Mouse (Mus musculus): ENCODE results near the gene Taf8. TPM values are rescaled to one million over a fixed set of nuclear protein-coding genes. Genes with fewer than 3 reads are reported as not detected.

Gene Taf8
- total RNA-seq, 2 experiments from 2014 or later, result 12.7 to 15.5 TPM

DNA sequence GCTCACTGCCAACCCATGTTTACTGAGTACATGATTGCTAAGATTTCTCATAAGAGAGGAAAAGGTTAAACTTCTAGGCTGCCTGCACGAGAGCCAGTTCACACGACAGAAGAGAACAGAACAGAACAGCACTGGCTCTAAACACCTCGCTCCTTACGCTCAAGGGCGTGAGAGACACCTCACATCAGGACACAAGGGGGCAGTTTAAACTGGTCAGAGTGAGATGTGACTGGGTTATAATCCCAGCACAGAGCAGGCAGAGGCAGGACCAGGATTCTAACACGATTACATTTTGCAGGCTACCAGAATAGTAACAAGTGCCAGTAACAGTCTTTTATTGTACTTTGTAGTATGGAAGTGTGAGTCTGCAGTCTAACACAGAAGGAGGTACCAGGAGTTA is 9.4 kb downstream of the Taf8 start:
- no peak for DNase-seq
- intact Hi-C loops (cut with DNase I), result no loop called here

DNA sequence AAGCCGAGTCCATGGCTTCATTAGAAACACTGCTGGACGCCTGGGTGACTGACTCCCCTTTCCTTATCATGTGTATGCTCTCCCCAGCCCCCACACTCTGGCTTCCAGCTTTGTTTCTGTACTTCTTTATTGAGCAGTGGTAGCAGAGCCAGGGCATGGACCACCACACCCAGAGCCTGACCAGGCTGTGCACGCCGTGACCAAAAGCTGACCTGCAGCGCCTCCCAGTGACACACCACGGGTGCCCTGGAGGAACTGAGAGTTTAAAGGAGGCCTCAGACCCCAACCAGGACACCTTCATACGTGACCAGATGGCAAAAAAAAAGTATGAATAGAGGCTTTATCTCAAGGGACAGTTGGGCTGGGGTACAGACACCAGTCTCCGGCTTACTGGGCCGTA is 11.3 kb downstream of the Taf8 start:
- intact Hi-C loops (cut with DNase I), result no loop called here
- DNase-seq, result no peak

DNA sequence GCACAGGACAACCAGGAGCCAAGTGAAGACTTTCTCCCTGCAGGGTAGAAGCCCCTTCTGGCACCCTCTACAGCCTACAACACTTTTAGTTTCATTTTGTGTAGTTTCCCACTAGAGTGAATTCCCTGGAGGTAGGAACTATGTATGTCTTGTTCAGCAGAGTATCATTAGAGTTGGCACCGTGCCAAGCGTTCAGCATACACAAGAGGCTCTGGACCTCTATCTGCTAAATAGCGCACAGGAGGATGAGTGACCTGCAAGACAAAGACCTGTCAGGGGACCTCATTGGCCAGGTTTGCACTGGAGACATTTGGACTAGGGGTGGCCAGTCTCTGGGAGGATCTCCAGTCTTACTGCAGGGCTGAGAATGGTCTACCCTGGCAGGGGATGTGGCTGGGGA is 16.3 kb downstream of the Taf8 start:
- DNase-seq, result no peak
- intact Hi-C loops (cut with DNase I), result no loop called here

- DNase-seq, result no peak
- intact Hi-C loops (cut with DNase I), result no loop called here
Observed at GRCm38 (mm10) chr17:47484993-47485392, 17.1 kb downstream of the Taf8 start.

DNA sequence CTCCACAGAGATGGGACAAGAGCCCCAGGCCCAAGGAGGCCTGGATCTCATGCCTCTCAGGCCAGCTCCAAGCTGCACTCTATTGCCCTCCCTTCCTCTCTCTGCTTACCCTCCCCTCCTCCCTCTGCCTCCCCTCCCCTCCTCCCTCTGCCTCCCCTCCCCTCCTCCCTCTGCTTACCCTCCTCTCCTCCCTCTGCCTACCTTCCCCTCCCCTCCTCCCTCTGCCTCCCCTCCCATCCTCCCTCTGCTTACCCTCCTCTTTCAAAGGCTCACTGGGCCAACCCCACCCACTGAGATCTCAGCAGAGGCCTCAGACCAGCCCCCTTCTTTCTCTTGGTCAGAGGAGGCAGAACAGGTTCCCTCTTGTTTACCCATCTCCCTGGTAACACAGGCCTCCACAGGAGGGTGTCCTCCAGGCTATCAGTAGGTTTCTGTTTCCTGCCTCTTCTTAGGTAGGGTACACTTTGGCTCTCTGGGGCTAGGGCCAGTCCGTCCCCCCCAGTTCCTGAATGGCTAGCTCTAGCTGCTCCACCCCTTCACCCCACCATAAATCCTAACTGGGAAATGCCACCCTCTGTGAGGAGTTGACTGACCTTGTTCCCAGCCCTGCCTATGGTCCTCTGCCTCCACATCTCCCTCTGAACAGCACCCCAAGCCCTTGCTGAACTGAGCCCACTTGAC is 17.7 kb downstream of the Taf8 start:
- intact Hi-C loops (cut with DNase I), result no loop called here
- DNase-seq, result no peak

GRCm38 (mm10) chr17:47482401-47482800 is 19.7 kb downstream of the Taf8 start:
- peak; percentile 75 for DNase-seq
- intact Hi-C loops (cut with DNase I), result no loop called here

DNA sequence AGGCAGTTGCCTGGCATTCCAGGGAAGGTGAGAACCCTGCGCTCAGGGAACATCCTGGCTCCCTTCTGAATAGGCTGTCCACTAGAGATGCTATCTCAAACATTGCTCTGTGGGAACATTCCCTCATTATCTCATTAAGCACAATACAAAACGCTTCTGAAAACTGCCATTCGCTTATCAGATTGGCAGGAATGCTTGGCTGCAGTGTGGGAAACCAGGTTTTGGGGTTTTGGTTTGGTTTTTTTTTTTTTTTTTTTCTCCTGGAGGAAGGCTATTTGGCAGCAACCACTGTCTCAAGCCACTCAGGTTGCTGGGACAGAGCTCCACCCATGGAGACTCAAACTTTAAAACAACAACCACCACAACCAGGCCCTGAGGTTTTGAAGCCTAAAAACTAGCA is 22.2 kb downstream of the Taf8 start:
- intact Hi-C loops (cut with DNase I), result no loop called here
- no peak for DNase-seq

DNA sequence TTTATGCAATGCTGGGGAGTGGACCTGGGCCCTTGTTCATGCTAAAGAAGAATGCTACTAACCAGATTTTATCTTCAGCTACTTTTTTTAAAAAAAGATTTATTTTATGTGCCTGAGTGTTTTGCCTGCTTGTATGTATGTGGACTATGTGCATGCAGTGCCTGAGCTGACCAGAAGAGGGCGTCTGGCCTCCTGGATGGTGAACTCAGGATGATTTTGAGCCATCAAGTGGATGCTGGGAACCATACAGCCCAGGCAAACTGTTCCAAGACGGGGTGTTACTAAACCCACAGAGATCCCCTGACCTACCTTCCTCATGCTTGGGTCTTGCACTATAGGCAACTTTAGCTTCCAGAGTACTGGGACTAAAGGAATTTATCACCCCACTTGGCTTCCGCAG is 26.4 kb downstream of the Taf8 start:
- no peak for DNase-seq

DNA sequence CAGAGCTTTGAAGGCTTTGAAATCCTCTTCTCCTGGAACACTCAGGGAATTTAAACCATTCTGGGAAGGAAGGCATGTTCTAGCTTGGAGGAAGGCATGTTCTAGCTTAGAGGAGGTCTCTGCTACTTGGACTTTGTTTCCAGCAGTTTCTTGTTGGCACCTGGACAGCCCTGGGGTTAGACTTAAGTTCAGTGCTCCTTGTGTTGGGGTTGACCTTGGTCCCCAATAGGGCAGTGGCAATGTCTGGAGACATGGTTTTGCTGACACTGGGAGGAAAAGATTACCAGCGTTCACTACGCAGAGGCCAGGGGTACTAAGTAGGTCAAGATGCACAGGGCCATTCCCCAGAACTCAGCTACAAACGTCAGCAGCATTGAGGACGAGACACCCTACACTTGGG is 26.9 kb downstream of the Taf8 start:
- intact Hi-C loops (cut with DNase I), result no loop called here
- no peak for DNase-seq

More for the DNA sequence above, 26.4 kb downstream of the Taf8 start:
- intact Hi-C loops (cut with DNase I), result no loop called here

- intact Hi-C loops (cut with DNase I), result no loop called here
Observed at GRCm38 (mm10) chr17:47474250-47474649, 27.8 kb downstream of the Taf8 start.

DNA sequence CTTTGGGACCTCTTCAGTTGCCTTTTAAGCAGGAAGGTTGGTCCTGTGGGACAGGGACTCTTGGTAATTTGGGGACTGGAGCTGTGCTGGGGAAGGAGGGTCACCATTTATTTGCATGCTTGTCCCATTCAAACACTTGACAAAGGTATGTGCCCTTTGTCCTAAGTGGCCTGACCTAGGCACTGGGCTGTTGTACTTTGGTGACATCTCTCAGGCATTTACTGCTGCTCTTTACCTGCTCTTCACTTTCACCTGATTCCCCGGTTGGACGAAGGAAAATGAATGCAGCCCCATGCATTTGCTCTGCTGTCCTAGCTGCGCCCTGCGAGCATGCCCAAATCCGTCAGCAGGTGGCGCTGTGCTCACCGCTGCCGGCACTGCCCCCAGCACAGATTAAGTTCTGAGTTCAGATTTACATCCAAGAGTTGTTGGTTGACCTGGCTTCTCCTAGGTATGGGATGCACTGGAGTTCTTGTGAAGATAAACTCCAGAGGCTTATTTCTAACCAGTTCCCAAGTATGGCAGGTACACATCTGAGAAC is 28.6 kb downstream of the Taf8 start:
- no peak for DNase-seq
- intact Hi-C loops (cut with DNase I), result no loop called here

More at GRCm38 (mm10) chr17:47474250-47474649, 27.8 kb downstream of the Taf8 start:
- no peak for DNase-seq

DNA sequence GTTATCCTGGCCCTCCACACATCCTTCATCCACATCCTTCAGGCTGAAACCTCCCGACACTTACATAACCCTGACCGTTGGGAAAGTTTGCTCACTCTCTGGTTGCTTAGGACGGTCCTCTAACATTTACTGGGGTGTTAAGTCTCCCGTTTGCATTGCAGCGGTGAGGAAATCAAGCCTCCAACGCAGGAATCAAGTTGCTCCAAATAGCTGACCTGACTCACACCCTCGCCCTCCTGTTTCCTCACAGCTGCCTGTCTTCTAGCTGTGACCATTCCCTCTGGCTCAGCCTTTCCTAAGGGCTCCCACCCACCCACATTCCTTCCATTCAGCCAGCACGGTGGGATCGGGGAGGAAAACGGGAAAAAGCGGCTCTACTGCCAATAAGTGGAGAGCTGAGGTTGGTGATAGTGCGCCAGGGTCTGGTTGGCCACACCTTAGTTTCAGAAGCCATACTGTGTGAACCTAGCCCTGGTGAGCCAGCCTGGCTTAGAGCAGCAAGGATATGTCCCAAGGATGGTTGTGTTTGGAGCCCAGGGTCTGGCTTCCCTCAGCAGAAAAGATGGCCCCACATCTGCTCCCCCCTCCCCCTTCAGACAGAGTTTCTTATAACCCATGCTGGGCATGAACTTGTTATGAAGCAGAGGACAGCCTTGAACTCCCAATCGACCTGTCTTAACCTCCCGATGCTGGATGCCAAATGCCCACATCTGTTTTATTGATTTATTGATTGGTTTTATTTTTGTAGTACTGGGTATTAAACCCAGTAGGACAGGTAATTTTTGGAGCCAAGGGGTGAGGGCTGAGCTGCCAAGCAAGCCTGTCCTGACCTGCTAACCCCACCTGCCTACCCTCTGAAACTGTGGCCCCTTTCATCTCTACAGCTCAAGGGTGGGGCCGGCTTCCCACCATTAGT is 29.4 kb downstream of the Taf8 start:
- DNase-seq, result no peak
- intact Hi-C loops (cut with DNase I), result no loop called here

GRCm38 (mm10) chr17:47470686-47471085 is 31.4 kb downstream of the Taf8 start:
- intact Hi-C loops (cut with DNase I), result no loop called here

DNA sequence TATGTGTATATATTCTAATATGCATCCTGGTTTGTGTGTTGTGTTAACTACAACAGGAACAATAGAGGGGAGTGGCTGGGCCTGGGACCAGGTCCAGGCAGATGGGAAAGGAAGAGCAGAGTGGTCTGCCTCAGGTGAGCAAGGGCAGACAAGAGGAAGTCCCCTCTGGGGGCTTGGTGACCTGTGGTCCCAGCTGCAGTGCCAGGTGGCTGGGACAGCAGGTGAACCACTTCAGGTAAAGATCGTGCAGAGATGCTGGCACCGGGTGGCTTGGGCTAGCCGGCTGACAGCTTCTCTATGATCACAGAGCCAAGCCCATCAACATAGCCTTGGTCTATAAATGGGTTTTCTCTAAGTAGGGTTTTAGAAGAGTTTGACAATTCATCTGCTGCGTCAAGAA is 32.0 kb downstream of the Taf8 start:
- intact Hi-C loops (cut with DNase I), result no loop called here
- DNase-seq, result no peak

More at GRCm38 (mm10) chr17:47470686-47471085, 31.4 kb downstream of the Taf8 start:
- DNase-seq, result peak; percentile 72

DNA sequence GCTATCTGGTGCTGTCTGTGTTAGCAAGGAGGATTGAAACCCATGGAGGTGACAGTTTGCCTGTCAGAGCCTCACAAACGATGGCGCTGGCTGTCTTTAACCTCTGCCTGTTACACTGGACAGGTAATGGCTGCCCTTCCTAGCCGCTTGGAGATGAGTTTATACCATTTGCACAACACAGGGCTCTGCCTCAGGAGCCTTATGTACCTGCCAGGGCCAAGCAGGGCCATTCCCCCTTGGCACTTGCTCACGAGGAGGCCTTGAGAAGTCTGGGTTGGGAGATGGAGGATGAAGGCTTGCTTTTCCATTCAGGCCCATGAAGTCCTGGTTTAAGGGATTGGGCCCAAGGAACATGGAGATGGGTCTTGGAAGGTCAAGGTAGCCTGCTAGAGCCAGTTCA is 32.5 kb downstream of the Taf8 start:
- intact Hi-C loops (cut with DNase I), result no loop called here
- no peak for DNase-seq

DNA sequence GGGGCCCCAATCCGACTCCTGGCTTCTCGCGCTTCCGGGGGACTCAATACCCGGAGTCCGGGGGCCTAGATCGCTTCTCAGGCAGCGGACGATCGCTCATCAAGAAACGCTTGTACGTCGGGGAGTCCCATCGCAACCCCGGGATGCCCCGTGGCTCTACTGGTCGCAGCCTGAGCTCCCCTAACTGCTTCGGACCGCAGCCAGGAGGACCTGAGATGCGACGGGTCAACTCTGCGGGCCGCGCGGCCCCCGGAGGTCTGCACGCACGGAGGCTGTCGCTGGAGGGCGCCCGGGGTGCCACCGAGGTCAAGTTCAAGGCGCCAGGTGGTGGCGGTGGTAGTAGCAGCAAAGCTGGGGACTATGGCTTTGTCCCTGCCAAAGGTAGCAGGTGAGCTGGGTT is 33.6 kb downstream of the Taf8 start:
- DNase-seq, result no peak
- intact Hi-C loops (cut with DNase I), result no loop called here

- DNase-seq, result no peak
- intact Hi-C loops (cut with DNase I), result no loop called here
Observed at GRCm38 (mm10) chr17:47468063-47468462, 34.0 kb downstream of the Taf8 start.

DNA sequence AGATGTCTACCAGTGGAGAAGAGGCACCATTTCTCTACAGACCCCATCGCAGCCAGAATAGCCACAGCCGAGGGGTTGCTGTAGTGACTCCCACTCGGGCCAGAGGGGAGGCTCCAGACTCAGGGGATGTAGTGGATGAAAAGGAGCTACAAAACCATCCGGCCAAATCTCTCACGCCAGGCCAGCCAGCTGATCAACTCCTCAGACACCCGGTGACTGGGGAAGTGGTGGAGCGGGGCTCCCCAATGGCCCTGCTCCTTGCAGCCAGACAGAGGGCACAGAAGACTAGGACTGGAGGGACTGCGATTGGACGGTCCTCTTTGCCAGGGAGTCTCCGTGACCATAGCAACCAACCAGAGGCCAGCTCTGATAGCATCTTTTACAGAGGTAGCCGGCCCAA is 34.4 kb downstream of the Taf8 start:
- DNase-seq, result no peak
- intact Hi-C loops (cut with DNase I), result no loop called here

GRCm38 (mm10) chr17:47466284-47466683 is 35.8 kb downstream of the Taf8 start:
- intact Hi-C loops (cut with DNase I), result no loop called here
- no peak for DNase-seq

GRCm38 (mm10) chr17:47465016-47465415 is 37.1 kb downstream of the Taf8 start:
- intact Hi-C loops (cut with DNase I), result no loop called here
- no peak for DNase-seq

- no peak for DNase-seq
- intact Hi-C loops (cut with DNase I), result no loop called here
Observed at GRCm38 (mm10) chr17:47464248-47464965, 37.7 kb downstream of the Taf8 start.
